Mouse (Mus musculus) heart, embryonic 14.5 days (tissue): ENCODE data around the gene Gm45783. TPM values are rescaled to one million over a fixed set of nuclear protein-coding genes. Genes with fewer than 3 reads are reported as not detected.
"Not testable (repeated sequence)": the region's sequence is repeated elsewhere in the genome, so short reads cannot be mapped to it uniquely, and the experiment has no call there.

ENCODE experiments used
- ATAC-seq: fragments of 200-750 bp; cut with Nextera tagmentation; 2 replicates; pipeline ENCODE4 v1.8.0; 2017; ENCODE audit warnings: low read depth, moderate TSS enrichment; ENCODE audit not compliant: insufficient number of reproducible peaks, insufficient read depth, low FRiP score
- H3K27ac ChIP-seq, 2 experiments: fragments of 200-500 bp in 1 of 2; fragments of 300-500 bp in 1 of 2; sonication (generic) in 1 of 2; replicated peaks in 1 of 2; 2 replicates each; pipeline ENCODE4 v1.5.1; 2012 to 2014; ENCODE audit warnings: low read depth in 2 of 2, low read length in 2 of 2, control low read depth in 1 of 2, mild to moderate bottlenecking in 1 of 2, mixed read lengths in 1 of 2; ENCODE audit not compliant: control insufficient read depth in 1 of 2, insufficient read depth in 1 of 2
- H3K27me3 ChIP-seq: fragments of 300-500 bp; sonication (generic); 2 replicates; pipeline ENCODE4 v1.6.1; 2014; ENCODE audit warnings: mild to moderate bottlenecking, low read length, control low read depth; ENCODE audit not compliant: control insufficient read depth, insufficient read depth
- H3K36me3 ChIP-seq: fragments of 300-500 bp; sonication (generic); 2 replicates; pipeline ENCODE4 v1.6.1; 2014; ENCODE audit warnings: mild to moderate bottlenecking, control low read depth, low read length, mixed read lengths; ENCODE audit not compliant: control insufficient read depth, insufficient read depth
- H3K4me1 ChIP-seq, 2 experiments: fragments of 200-500 bp in 1 of 2; fragments of 300-500 bp in 1 of 2; sonication (generic) in 1 of 2; 2 replicates each; pipeline ENCODE4 v1.6.1; 2012 to 2014; ENCODE audit warnings: low read length in 2 of 2, control low read depth in 1 of 2, mixed read lengths in 1 of 2; ENCODE audit not compliant: control insufficient read depth in 2 of 2, insufficient read depth in 2 of 2
- H3K4me2 ChIP-seq: fragments of 300-500 bp; sonication (generic); 2 replicates; pipeline ENCODE4 v1.6.1; 2014; ENCODE audit warnings: mild to moderate bottlenecking, low read length
- H3K4me3 ChIP-seq, 2 experiments: fragments of 200-500 bp in 1 of 2; fragments of 300-500 bp in 1 of 2; sonication (generic) in 1 of 2; 2 replicates each; pipeline ENCODE4 v1.5.1; 2012 to 2014; ENCODE audit warnings: low read length in 2 of 2, mild to moderate bottlenecking in 2 of 2, control low read depth in 1 of 2, low read depth in 1 of 2, moderate library complexity in 1 of 2; ENCODE audit not compliant: control insufficient read depth in 1 of 2, insufficient read depth in 1 of 2
- H3K9ac ChIP-seq: fragments of 300-500 bp; sonication (generic); 2 replicates; pipeline ENCODE4 v1.6.1; 2014; ENCODE audit warnings: mild to moderate bottlenecking, low read length
- H3K9me3 ChIP-seq: fragments of 300-500 bp; sonication (generic); 2 replicates; pipeline ENCODE4 v1.6.1; 2016; ENCODE audit warnings: low read length, control low read depth; ENCODE audit not compliant: control insufficient read depth
- WGBS: fragments of 180-500 bp; shearing (Covaris S2); extraction: QIAGEN DNeasy Blood & Tissue Kit; methylation state at CpG from one replicate; pipeline ENCODE4 v1.1.7; 2014; 5-methylcytosine and 5-hydroxymethylcytosine counted together
- microRNA-seq: library from miRNA; unstranded; fragments of <30 nt; microRNA quantifications from one replicate; pipeline ENCODE4, GENCODE M21; 2016
- polyA plus RNA-seq: library from polyadenylated mRNA; unstranded; fragments of >200 nt; fragmentation: Nextera tagmentation; extraction: Ambion mirVana; gene quantifications from 2 replicates; pipeline ENCODE4 v1.2.1, GENCODE M21; 2014

Gm45783 gene
- not detected in 2 replicates for polyA plus RNA-seq

DNA sequence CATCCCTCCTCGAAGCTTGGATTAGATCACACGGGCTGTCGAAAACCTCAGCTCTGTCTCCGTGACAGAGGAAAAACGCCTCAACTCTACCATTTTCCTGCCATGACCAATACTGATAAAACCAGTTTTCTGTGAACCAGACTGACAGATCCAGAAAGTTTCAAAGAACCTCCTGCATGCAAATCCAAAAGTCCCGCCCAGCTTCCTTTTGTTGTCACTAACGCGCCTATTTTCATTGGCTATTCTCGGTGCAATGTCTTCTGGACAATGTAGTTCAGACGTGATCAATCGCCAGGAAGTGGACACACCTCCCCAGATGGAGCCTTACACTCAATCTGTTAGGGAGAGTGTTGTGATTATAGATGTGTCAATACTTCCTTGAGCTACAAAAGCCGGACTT, at the start of gene Gm45783:
Gene Gm45783 (minus strand): TSS at position 143 of the 400 bp plus-strand sequence.
- not testable (repeated sequence) for H3K4me2 ChIP-seq, H3K27ac ChIP-seq, ATAC-seq, H3K9me3 ChIP-seq, H3K36me3 ChIP-seq, H3K4me1 ChIP-seq, H3K9ac ChIP-seq, H3K27me3 ChIP-seq, H3K4me3 ChIP-seq
- WGBS = 43% methylated on average over 12 of the region's 12 CpGs

- not testable (repeated sequence) for ATAC-seq
Measured at GRCm38 (mm10) chr7:7399603-7400002, 25.2 kb upstream of the Gm45783 start, which contains the start of gene Vmn2r31. Vmn2r31 (minus strand) TSS chr7:7399703.

GRCm38 (mm10) chr7:7337509-7337908, 36.9 kb downstream of the Gm45783 start, which contains the start of gene Vmn2r30:
Vmn2r30 (minus strand) TSS chr7:7337609.
- not testable (repeated sequence) for H3K9me3 ChIP-seq, H3K27me3 ChIP-seq, ATAC-seq, H3K4me3 ChIP-seq, H3K27ac ChIP-seq, H3K9ac ChIP-seq, H3K4me1 ChIP-seq, H3K4me2 ChIP-seq, H3K36me3 ChIP-seq
- WGBS = no CpG with 5 or more reads among the region's 1 CpGs

More at GRCm38 (mm10) chr7:7399603-7400002, 25.2 kb upstream of the Gm45783 start, which contains the start of gene Vmn2r31:
- H3K27me3 ChIP-seq, H3K4me3 ChIP-seq, H3K4me2 ChIP-seq, H3K9me3 ChIP-seq, H3K4me1 ChIP-seq, H3K9ac ChIP-seq, H3K27ac ChIP-seq, H3K36me3 ChIP-seq: not testable (repeated sequence)

GRCm38 (mm10) chr7:7295595-7295994, 78.8 kb downstream of the Gm45783 start:
- 75% methylated on average over 16 of the region's 16 CpGs for WGBS
- Histone ChIP-seq H3K4me3 (no peak overlapping the region), H3K36me3 (peaks cover 51% of the 10 kb centered on the region), H3K4me2 (no peak overlapping the region), H3K27me3 (no peaks in the 10 kb centered on the region), H3K4me1 (peaks cover 5 to 6% of the 10 kb centered on the region in 2 experiments; a peak in 2 of 4 replicates), H3K9me3 (no peaks in the 10 kb centered on the region; the same call in 1 of the 2 replicates), H3K9ac (no peak overlapping the region), H3K27ac (no peak overlapping the region)
- ATAC-seq = no peak

Small RNA genes within 50 kb of the gene (microRNA-seq; reads per million reads assigned to microRNA genes)
- gene Mir5620 = 0.84 reads per million

Other genes starting within 250 kb of the Gm45783 start
- gene Zfp773, start 237.8 kb downstream of the Gm45783 start, polyA plus RNA-seq = 0.98 and 1.3 TPM in 2 replicates
- gene Zfp418, start 203.2 kb downstream of the Gm45783 start, polyA plus RNA-seq = 1.2 and 1.6 TPM in 2 replicates
- 3.9 and 5.3 TPM in 2 replicates for gene Zfp772, start 164.6 kb downstream of the Gm45783 start, polyA plus RNA-seq
- 0.14 TPM in 1 of 2 replicates, not detected in the other for gene Vmn2r29, start 127.2 kb downstream of the Gm45783 start, polyA plus RNA-seq
- 1.9 and 2.3 TPM in 2 replicates for gene Gm45844, start 96.3 kb downstream of the Gm45783 start, polyA plus RNA-seq
- gene Clcn4, start 73.7 kb downstream of the Gm45783 start, polyA plus RNA-seq = 46.2 and 50.1 TPM in 2 replicates
- gene Vmn2r30, start 37.0 kb downstream of the Gm45783 start, polyA plus RNA-seq = not detected in 2 replicates
- gene Vmn2r31, start 25.1 kb upstream of the Gm45783 start, polyA plus RNA-seq = not detected in 2 replicates
- not detected in 2 replicates for gene Vmn2r32, start 105.4 kb upstream of the Gm45783 start, polyA plus RNA-seq
- gene Vmn2r33, start 192.2 kb upstream of the Gm45783 start, polyA plus RNA-seq = not detected in 2 replicates